Mouse (Mus musculus) testis, adult 2 months (tissue): ENCODE measurements around the gene Tpm1.

Source experiments
- CTCF ChIP-seq: fragments of 200-500 bp; IDR thresholded peaks from 2 replicates; pipeline ENCODE4 v1.5.1; 2012; ENCODE audit warnings: low read depth, mild to moderate bottlenecking, inconsistent platforms, low read length, moderate library complexity; ENCODE audit not compliant: control insufficient read depth, insufficient read depth, insufficient replicate concordance
- POLR2A ChIP-seq: fragments of 200-500 bp; IDR thresholded peaks from 2 replicates; pipeline ENCODE4 v1.6.1; 2012; ENCODE audit warnings: low read depth, mild to moderate bottlenecking, inconsistent platforms, low read length, moderate library complexity; ENCODE audit not compliant: control insufficient read depth

DNA sequence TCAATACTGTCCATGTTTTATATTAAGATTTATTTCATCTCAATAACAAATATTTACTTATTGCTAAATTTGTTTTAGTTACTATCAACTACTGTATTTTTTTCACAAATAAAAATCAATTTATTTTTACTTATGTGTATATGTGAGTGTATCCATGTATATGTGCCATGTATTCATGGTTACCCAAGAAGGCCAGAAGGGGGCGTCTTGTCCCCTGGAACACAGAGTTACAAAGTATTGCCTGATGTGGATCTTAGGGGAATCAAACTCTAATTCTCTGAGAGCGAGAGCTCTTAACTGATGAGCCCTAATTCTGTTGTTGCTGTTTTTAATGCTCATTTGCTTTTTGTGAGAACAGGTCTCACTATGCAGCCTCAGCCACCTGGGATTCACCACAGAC lies 45.2 kb upstream of the Tpm1 start:
- TF ChIP-seq CTCF (no peak), POLR2A (no peak)
